Mouse (Mus musculus): ENCODE data around the gene Gja5.

Gene Gja5

GRCm38 (mm10) chr3:96937606-96938005 lies 33.1 kb downstream of the Gja5 start:
- DNase-seq = no peak

GRCm38 (mm10) chr3:96938738-96939137 lies 34.2 kb downstream of the Gja5 start:
- peak; percentile 90 for DNase-seq

GRCm38 (mm10) chr3:96942706-96943105 lies 38.2 kb downstream of the Gja5 start:
- no peak for DNase-seq

- DNase-seq = no peak
These were observed 49.2 kb downstream of the Gja5 start for GRCm38 (mm10) chr3:96953489-96954233.

- no peak for DNase-seq
These were observed 56.1 kb downstream of the Gja5 start for GRCm38 (mm10) chr3:96960597-96960996.

GRCm38 (mm10) chr3:96963088-96964034 lies 58.9 kb downstream of the Gja5 start:
- DNase-seq = no peak

- DNase-seq = no peak
These were observed 66.5 kb downstream of the Gja5 start for GRCm38 (mm10) chr3:96970986-96971385.

GRCm38 (mm10) chr3:96974467-96974866 lies 70.0 kb downstream of the Gja5 start:
- no peak for DNase-seq

- no peak for DNase-seq
These were observed 71.1 kb downstream of the Gja5 start for GRCm38 (mm10) chr3:96975628-96976027.

GRCm38 (mm10) chr3:96977507-96977906 lies 73.0 kb downstream of the Gja5 start:
- no peak for DNase-seq

- DNase-seq = no peak
These were observed 74.0 kb downstream of the Gja5 start for GRCm38 (mm10) chr3:96978469-96978868.

- DNase-seq = no peak
These were observed 74.5 kb downstream of the Gja5 start for GRCm38 (mm10) chr3:96979020-96979419.

GRCm38 (mm10) chr3:96981833-96982232 lies 77.3 kb downstream of the Gja5 start:
- DNase-seq = no peak

GRCm38 (mm10) chr3:96982666-96983065 lies 78.2 kb downstream of the Gja5 start:
- DNase-seq = no peak

GRCm38 (mm10) chr3:96992526-96992925 lies 88.0 kb downstream of the Gja5 start:
- DNase-seq = no peak

GRCm38 (mm10) chr3:96997770-96998169 lies 93.3 kb downstream of the Gja5 start:
- DNase-seq = no peak

GRCm38 (mm10) chr3:97003111-97003510 lies 98.6 kb downstream of the Gja5 start:
- no peak for DNase-seq

- no peak for DNase-seq
These were observed 100.0 kb downstream of the Gja5 start for GRCm38 (mm10) chr3:97004509-97004908.

GRCm38 (mm10) chr3:97007010-97007448 lies 102.5 kb downstream of the Gja5 start:
- DNase-seq = no peak

GRCm38 (mm10) chr3:97025226-97025625 lies 120.7 kb downstream of the Gja5 start:
- no peak for DNase-seq

- no peak for DNase-seq
These were observed 127.6 kb downstream of the Gja5 start for GRCm38 (mm10) chr3:97032053-97032496.

GRCm38 (mm10) chr3:97035558-97035957 lies 131.1 kb downstream of the Gja5 start:
- DNase-seq = no peak

- no peak for DNase-seq
These were observed 132.6 kb downstream of the Gja5 start for GRCm38 (mm10) chr3:97037119-97037518.

GRCm38 (mm10) chr3:97039721-97040120 lies 135.2 kb downstream of the Gja5 start:
- DNase-seq = no peak
